Mouse (Mus musculus): ENCODE results near the gene Rfc1. TPM values are rescaled to one million over a fixed set of nuclear protein-coding genes. Genes with fewer than 3 reads are reported as not detected.

The Rfc1 gene
- polyA plus RNA-seq, 2 experiments from 2014 or later = 66.0 to 68.8 TPM

Other genes starting within 250 kb of the Rfc1 start
- gene Tmem156, start 243.5 kb downstream of the Rfc1 start, polyA plus RNA-seq (2017; shearing (Covaris generic)) = 10 to 100 TPM; 16.2 to 21.7 TPM
- gene Klhl5, start 228.1 kb downstream of the Rfc1 start, polyA plus RNA-seq (2017; shearing (Covaris generic)) = 1 to 10 TPM; 5.0 to 9.7 TPM
- 1 to 10 TPM; 2.5 to 3.2 TPM for gene Wdr19, start 136.0 kb downstream of the Rfc1 start, polyA plus RNA-seq (2017; shearing (Covaris generic))
- not detected for gene Klb, start 12.6 kb upstream of the Rfc1 start, polyA plus RNA-seq (2017; shearing (Covaris generic))
- gene Rpl9, start 55.8 kb upstream of the Rfc1 start, polyA plus RNA-seq (2017; shearing (Covaris generic)) = 1,000 to 10,000 TPM; 2,260 to 2,984 TPM
- gene Lias, start 55.8 kb upstream of the Rfc1 start, polyA plus RNA-seq (2017; shearing (Covaris generic)) = 10 to 100 TPM; 38.7 to 39.1 TPM
- 10 to 100 TPM; 11.0 to 14.7 TPM for gene Ugdh, start 100.3 kb upstream of the Rfc1 start, polyA plus RNA-seq (2017; shearing (Covaris generic))
- gene Gm43552, start 157.2 kb upstream of the Rfc1 start, polyA plus RNA-seq (2017; shearing (Covaris generic)) = not detected
- gene Smim14, start 201.5 kb upstream of the Rfc1 start, polyA plus RNA-seq (2017; shearing (Covaris generic)) = 100 to 1,000 TPM; 137 to 154 TPM
- gene Ube2k, start 201.6 kb upstream of the Rfc1 start, polyA plus RNA-seq (2017; shearing (Covaris generic)) = 100 to 1,000 TPM; 107 to 115 TPM